Mouse (Mus musculus) hindbrain, embryonic 14.5 days (tissue): ENCODE results near the gene 2610318N02Rik. TPM values are rescaled to one million over a fixed set of nuclear protein-coding genes. Genes with fewer than 3 reads are reported as not detected.

Experiments
- ATAC-seq: fragments of 200-750 bp; cut with Nextera tagmentation; 2 replicates; pipeline ENCODE4 v1.8.0; 2017; ENCODE audit warnings: moderate number of reproducible peaks, mild to moderate bottlenecking, moderate TSS enrichment, moderate library complexity; ENCODE audit not compliant: low FRiP score
- DNase-seq: peaks from one replicate; pipeline ENCODE4 v3.0.0-alpha.2; 2015; ENCODE audit warnings: low spot score
- H3K27ac ChIP-seq: fragments of 300-500 bp; sonication (generic); 2 replicates; pipeline ENCODE4 v1.5.1; 2014; ENCODE audit warnings: mild to moderate bottlenecking, moderate library complexity
- H3K27me3 ChIP-seq: fragments of 300-500 bp; sonication (generic); 2 replicates; pipeline ENCODE4 v1.6.1; 2014; ENCODE audit warnings: mild to moderate bottlenecking, low read length, mixed read lengths; ENCODE audit not compliant: control insufficient read depth, insufficient read depth
- H3K36me3 ChIP-seq: fragments of 300-500 bp; sonication (generic); replicated peaks from 2 replicates; pipeline ENCODE4 v1.6.1; 2014; ENCODE audit not compliant: control insufficient read depth, insufficient read depth
- H3K4me1 ChIP-seq: fragments of 300-500 bp; sonication (generic); replicated peaks from 2 replicates; pipeline ENCODE4 v1.6.1; 2014; ENCODE audit warnings: antibody characterized with exemption, low read length, mixed read lengths; ENCODE audit not compliant: control insufficient read depth, insufficient read depth
- H3K4me2 ChIP-seq: fragments of 300-500 bp; sonication (generic); replicated peaks from 2 replicates; pipeline ENCODE4 v1.6.1; 2014; ENCODE audit warnings: mild to moderate bottlenecking, moderate library complexity
- H3K4me3 ChIP-seq: fragments of 300-500 bp; sonication (generic); replicated peaks from 2 replicates; pipeline ENCODE4 v1.5.1; 2014; ENCODE audit warnings: mild to moderate bottlenecking, low read length
- H3K9ac ChIP-seq: fragments of 300-500 bp; sonication (generic); 2 replicates; pipeline ENCODE4 v1.6.1; 2014
- H3K9me3 ChIP-seq: fragments of 300-500 bp; sonication (generic); 2 replicates; pipeline ENCODE4 v1.6.1; 2016; ENCODE audit warnings: low read length; ENCODE audit not compliant: control insufficient read depth
- WGBS: fragments of 180-500 bp; shearing (Covaris S2); extraction: QIAGEN DNeasy Blood & Tissue Kit; methylation state at CpG from one replicate; pipeline ENCODE4 v1.1.7; 2014; 5-methylcytosine and 5-hydroxymethylcytosine counted together
- polyA plus RNA-seq: library from polyadenylated mRNA; unstranded; fragments of >200 nt; fragmentation: Nextera tagmentation; extraction: Ambion mirVana; gene quantifications from 2 replicates; pipeline ENCODE4 v1.2.1, GENCODE M21; 2014

The 2610318N02Rik gene
- polyA plus RNA-seq, 1 experiment from 2014 or later, result 11.9 TPM

- 44% methylated on average over 14 of the region's 14 CpGs for WGBS
- H3K36me3 ChIP-seq, result no peaks in the 10 kb centered on the region
- H3K9me3 ChIP-seq, result no peaks in the 10 kb centered on the region
- H3K4me3 ChIP-seq, result peak overlapping the region; percentile 12; the same call in 1 of the 2 replicates
- H3K9ac ChIP-seq, result no peak overlapping the region
- H3K27me3 ChIP-seq, result no peaks in the 10 kb centered on the region
- H3K4me1 ChIP-seq, result peaks cover 15% of the 10 kb centered on the region
- H3K27ac ChIP-seq, result no peak overlapping the region
- no peak for DNase-seq
- 0 out of 2 replicates have a peak, but pooled peaks have one; percentile 21 for ATAC-seq
- peak overlapping the region; percentile 39 for H3K4me2 ChIP-seq
These were observed 3.4 kb downstream of the 2610318N02Rik start for GRCm38 (mm10) chr16:17121569-17121968.

DNA sequence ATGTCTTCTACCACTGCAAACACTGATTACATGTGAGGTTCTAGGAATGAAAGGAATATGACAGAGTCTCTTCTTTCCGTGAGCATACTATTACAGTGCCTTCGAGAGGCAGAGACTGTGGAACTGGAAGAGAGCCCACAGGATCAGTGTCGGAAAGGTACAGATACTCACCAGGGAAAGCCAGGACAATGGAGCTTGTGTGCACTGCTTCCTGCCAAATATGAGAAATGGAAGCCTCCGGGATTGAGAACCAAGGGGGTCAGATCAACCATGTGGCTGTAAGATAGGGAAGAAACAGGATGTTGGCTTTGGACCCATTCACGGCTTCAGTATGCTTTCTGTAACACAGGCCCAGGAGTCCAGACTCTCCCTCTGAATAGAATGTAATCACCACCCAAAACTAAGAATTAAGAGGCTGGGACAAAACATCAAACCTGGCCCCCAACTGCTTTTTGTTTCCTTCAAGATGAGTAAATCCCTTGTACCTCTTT lies 7.6 kb downstream of the 2610318N02Rik start:
- ATAC-seq (no peak), DNase-seq (no peak)
- Histone ChIP-seq H3K36me3 (0 out of 2 replicates have a peak, but pooled peaks cover 4% of the 10 kb centered on the region), H3K4me1 (no peaks in the 10 kb centered on the region), H3K4me2 (no peak overlapping the region), H3K27me3 (no peaks in the 10 kb centered on the region), H3K9me3 (no peaks in the 10 kb centered on the region), H3K9ac (no peak overlapping the region), H3K27ac (no peak overlapping the region), H3K4me3 (no peak overlapping the region)
- 93% methylated on average over 5 of the region's 5 CpGs for WGBS

DNA sequence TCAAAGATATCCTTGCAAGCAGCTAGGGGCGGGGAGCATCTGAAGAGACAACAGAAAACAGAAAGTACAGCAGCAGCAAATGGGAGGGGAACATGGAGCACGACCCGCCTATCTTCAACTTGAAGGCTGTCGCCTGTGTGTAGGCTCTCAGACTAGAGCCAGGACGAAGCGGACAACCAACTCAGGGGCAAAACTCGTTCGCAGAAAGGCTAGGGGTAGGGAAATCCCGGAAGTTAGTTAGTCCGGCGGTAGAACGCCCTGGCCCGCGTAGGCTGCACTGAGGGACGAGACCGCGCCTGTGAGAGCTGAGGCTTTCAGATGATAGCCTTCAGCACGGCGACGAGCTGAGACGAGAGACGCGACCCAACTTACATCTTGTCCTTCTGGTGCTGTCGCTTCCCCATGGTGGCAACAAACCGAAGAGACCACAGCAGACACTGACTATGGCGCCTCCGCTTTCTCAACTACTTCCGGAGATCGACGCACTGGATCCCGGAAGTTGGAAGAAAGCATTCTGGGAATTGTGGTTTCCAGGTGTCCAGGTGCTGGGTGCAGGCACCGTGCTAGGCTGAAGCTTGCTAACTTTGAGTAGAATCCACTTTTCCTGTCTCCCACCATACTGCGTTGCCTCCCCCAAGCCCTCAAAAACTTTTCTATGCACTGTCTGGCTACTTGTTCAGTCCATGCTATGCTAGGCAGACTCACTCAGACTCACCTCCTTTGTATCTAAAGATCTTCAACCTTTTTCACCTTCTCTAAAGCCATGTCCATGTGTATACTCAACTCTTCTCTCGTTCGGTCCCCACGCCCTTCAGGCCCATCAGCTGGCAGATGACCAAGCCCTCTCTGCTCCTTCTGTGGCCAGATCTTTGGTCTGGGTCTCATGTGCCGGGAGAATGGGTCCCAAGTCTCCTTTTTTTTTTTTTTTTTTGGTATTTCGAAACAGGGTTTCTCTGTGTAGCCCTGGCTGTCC lies 13.9 kb downstream of the 2610318N02Rik start, which contains the start of gene Ppil2:
Gene Ppil2, minus strand, starts transcription at position 487 of the 973 bp plus-strand sequence.
- H3K9ac ChIP-seq, result peak within 1 kb of the TSS; percentile 52
- peak within 1 kb of the TSS; percentile 77 for H3K4me2 ChIP-seq
- peak; percentile 88 for DNase-seq
- peaks cover 26% of the 10 kb centered on the region for H3K36me3 ChIP-seq
- WGBS, result 9% methylated on average over 38 of the region's 38 CpGs
- no peaks in the 10 kb centered on the region for H3K9me3 ChIP-seq
- H3K4me1 ChIP-seq, result peaks cover 8% of the 10 kb centered on the region
- peak; percentile 86 for ATAC-seq
- H3K27me3 ChIP-seq, result no peaks in the 10 kb centered on the region
- H3K27ac ChIP-seq, result peak within 1 kb of the TSS; percentile 23; the same call in 1 of the 2 replicates
- H3K4me3 ChIP-seq, result peak within 1 kb of the TSS; percentile 53

- Histone ChIP-seq H3K9me3 (no peaks in the 10 kb centered on the region), H3K9ac (no peak overlapping the region), H3K4me2 (no peak overlapping the region), H3K4me3 (no peak overlapping the region), H3K4me1 (no peaks in the 10 kb centered on the region; the same call in 1 of the 2 replicates), H3K36me3 (peaks cover 86% of the 10 kb centered on the region), H3K27ac (no peak overlapping the region), H3K27me3 (no peaks in the 10 kb centered on the region)
- 80% methylated on average over 4 of the region's 4 CpGs for WGBS
- DNase-seq (no peak), ATAC-seq (no peak)
These were observed 20.4 kb downstream of the 2610318N02Rik start for GRCm38 (mm10) chr16:17104600-17104999.

DNA sequence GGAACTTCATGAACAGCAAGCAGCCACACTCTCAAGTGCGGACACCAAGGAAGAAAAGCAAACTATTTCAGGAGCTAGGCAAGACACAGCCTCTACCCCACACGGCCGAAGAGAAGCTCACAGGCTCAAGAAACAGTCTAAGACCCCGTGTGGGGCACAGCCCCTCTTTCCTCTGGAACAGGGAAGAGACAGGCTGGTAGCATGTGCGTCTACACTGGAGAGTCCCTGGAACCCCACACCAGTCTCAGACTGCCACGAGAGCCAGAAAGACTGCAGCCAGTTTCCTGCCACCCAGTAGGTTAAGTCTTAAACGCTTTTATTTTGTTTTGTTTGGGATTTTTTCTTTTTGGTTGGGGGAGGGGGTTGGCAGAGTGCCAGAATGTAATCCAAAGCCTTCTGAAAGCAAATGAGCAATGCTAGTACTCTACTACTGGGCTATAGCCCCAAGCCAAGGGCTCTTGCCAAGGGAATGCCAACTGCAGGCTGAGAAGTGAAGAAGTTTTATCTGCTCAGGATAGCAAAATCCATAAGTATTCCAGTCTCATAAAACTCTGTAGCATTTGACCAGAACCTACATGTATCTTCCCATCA lies 22.2 kb downstream of the 2610318N02Rik start:
- DNase-seq (peak; percentile 30), ATAC-seq (peak; percentile 56; the same call in 1 of the 2 replicates)
- no peak overlapping the region for H3K9ac ChIP-seq
- no peaks in the 10 kb centered on the region for H3K9me3 ChIP-seq
- no peaks in the 10 kb centered on the region for H3K4me1 ChIP-seq
- no peak overlapping the region for H3K4me2 ChIP-seq
- no peak overlapping the region for H3K4me3 ChIP-seq
- H3K36me3 ChIP-seq, result peaks cover 90% of the 10 kb centered on the region
- H3K27ac ChIP-seq, result no peak overlapping the region
- no peaks in the 10 kb centered on the region for H3K27me3 ChIP-seq
- 78% methylated on average over 7 of the region's 7 CpGs for WGBS

DNA sequence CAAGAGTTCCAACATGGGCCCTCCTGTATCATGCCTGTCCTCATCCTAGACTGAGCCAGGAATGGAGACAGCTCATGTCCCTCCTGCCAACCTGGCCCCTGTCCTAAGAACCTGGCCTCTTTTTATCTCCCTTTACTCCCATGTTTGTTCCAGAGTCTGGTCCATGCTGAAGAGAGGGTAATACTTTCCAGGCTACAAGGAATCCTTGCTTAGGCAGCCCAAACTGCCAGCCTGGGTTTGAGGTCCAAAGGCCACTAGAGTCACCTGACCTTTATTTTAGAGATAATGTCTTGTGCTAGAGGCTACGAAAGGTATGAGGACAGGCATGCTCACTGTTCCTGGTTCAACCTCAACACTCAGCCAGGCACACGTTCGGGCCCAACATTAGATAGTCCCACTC lies 28.0 kb downstream of the 2610318N02Rik start:
- Histone ChIP-seq H3K4me2 (no peak overlapping the region), H3K27me3 (no peaks in the 10 kb centered on the region), H3K9me3 (no peaks in the 10 kb centered on the region), H3K4me3 (no peak overlapping the region), H3K27ac (no peak overlapping the region), H3K36me3 (peaks cover 86% of the 10 kb centered on the region), H3K9ac (no peak overlapping the region), H3K4me1 (no peaks in the 10 kb centered on the region)
- ATAC-seq, result no peak
- DNase-seq, result no peak
- WGBS, result 97% methylated on average over 3 of the region's 3 CpGs

- DNase-seq, result no peak
These were observed 36.6 kb downstream of the 2610318N02Rik start for GRCm38 (mm10) chr16:17088346-17088745.

DNA sequence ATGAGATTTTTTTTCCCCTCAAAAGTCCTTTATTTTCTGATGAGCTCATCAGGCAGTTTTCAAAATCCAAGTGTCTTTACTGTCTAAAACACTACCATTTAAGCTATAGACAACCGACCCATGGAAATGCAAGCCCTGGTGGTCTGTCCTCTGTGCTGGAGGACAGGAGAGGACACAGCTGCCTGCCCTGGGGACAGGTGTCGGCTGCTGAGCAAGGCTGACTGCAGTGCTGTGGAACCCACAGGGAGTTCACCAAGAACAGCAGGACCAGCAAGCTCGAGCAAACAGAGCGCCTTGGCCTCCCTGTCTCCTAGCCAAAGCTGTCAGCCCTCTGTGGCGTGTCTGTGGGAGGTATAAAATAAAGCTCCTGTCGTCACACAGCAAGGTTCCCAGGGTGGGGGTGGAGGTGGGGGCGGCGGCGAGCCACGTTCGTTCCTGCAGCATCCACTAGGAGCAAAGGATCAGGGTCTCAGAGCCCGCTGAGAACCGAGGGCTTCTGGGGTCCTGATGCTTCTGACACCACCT lies 38.2 kb downstream of the 2610318N02Rik start:
- Histone ChIP-seq H3K4me3 (no peak overlapping the region), H3K27me3 (no peaks in the 10 kb centered on the region), H3K4me2 (no peak overlapping the region), H3K36me3 (peaks cover 100% of the 10 kb centered on the region), H3K9ac (no peak overlapping the region), H3K4me1 (no peaks in the 10 kb centered on the region), H3K9me3 (no peaks in the 10 kb centered on the region), H3K27ac (no peak overlapping the region)
- ATAC-seq (no peak), DNase-seq (no peak)
- WGBS, result 77% methylated on average over 13 of the region's 13 CpGs

More at GRCm38 (mm10) chr16:17088346-17088745, 36.6 kb downstream of the 2610318N02Rik start:
- peak; percentile 32; the same call in 1 of the 2 replicates for ATAC-seq
- H3K27ac ChIP-seq, result no peak overlapping the region
- H3K4me2 ChIP-seq, result no peak overlapping the region
- no peak overlapping the region for H3K4me3 ChIP-seq
- H3K4me1 ChIP-seq, result no peaks in the 10 kb centered on the region
- 64% methylated on average over 3 of the region's 3 CpGs for WGBS
- no peaks in the 10 kb centered on the region for H3K9me3 ChIP-seq
- H3K27me3 ChIP-seq, result no peaks in the 10 kb centered on the region
- H3K9ac ChIP-seq, result no peak overlapping the region
- H3K36me3 ChIP-seq, result peaks cover 100% of the 10 kb centered on the region

GRCm38 (mm10) chr16:17086241-17086640 lies 38.7 kb downstream of the 2610318N02Rik start:
- DNase-seq, result no peak
- H3K9me3 ChIP-seq, result no peaks in the 10 kb centered on the region
- 91% methylated on average over 3 of the region's 3 CpGs for WGBS
- no peak overlapping the region for H3K4me3 ChIP-seq
- no peak overlapping the region for H3K4me2 ChIP-seq
- H3K4me1 ChIP-seq, result no peaks in the 10 kb centered on the region
- H3K36me3 ChIP-seq, result peaks cover 100% of the 10 kb centered on the region
- no peaks in the 10 kb centered on the region for H3K27me3 ChIP-seq
- no peak overlapping the region for H3K9ac ChIP-seq
- no peak for ATAC-seq
- no peak overlapping the region for H3K27ac ChIP-seq
